Mouse (Mus musculus) kidney, postnatal 10 days (tissue): Measurements from ENCODE around the gene E030025P04Rik.

Source experiments
- DNase-seq: peaks from one replicate; pipeline ENCODE4 v3.0.0; 2021; ENCODE audit warnings: mixed read lengths

Gene E030025P04Rik

DNA sequence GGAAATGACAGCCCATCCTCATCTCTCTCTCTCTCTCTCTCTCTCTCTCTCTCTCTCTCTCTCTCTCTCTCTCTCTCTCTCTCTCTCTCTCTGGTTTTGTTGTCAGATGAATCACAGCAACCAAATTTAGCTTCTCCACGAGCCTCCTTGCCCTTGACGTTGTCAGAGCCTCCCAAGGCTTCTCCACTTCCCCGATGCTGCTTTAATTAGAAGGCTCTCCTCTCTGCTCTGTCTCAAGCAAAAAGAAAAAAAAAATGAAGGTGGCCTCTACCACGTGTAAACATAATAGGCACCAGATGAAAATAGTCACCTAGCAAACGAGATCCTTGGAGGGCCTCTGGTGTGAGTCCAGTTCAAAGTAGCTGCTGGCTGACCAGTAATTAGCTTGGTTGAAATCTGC is 52.3 kb downstream of the E030025P04Rik start:
- no peak for DNase-seq
